8 mouse cellular contexts compared by ENCODE assay signal in genomic region chr2:10372321-10372723, GRCm38 (mm10). TPM values are rescaled to one million over a fixed set of nuclear protein-coding genes. Genes with fewer than 3 reads are reported as not detected.
DNase-seq lines count a peak whose midpoint lies in the region; ATAC-seq lines count a peak whose summit lies in the region.

No protein-coding gene starts in this region.

- H3K36me3 ChIP-seq in intestine, embryonic 16.5 days (ENCODE audit: control insufficient read depth, insufficient read depth, low read length), result no peaks in the 10 kb centered on the region
- H3K36me3 ChIP-seq in limb, embryonic 13.5 days, result no peaks in the 10 kb centered on the region
- no peaks in the 10 kb centered on the region for H3K36me3 ChIP-seq in midbrain, embryonic 13.5 days

- peaks cover 57% of the 10 kb centered on the region for H3K27me3 ChIP-seq in intestine, embryonic 16.5 days (replicated peaks; ENCODE audit: control insufficient read depth, insufficient read depth, low read length)
- peaks cover 76% of the 10 kb centered on the region for H3K27me3 ChIP-seq in limb, embryonic 13.5 days
- peaks cover 78% of the 10 kb centered on the region for H3K27me3 ChIP-seq in midbrain, embryonic 13.5 days

- H3K4me2 ChIP-seq in intestine, embryonic 16.5 days (ENCODE audit: low read depth, low read length), result peak overlapping the region; percentile 98
- peak overlapping the region; percentile 92 for H3K4me2 ChIP-seq in limb, embryonic 13.5 days (replicated peaks)
- peak overlapping the region; percentile 93 for H3K4me2 ChIP-seq in midbrain, embryonic 13.5 days (replicated peaks)

- H3K9ac ChIP-seq in intestine, embryonic 16.5 days (ENCODE audit: low read depth, low read length), result peak overlapping the region; percentile 62
- peak overlapping the region; percentile 64 for H3K9ac ChIP-seq in limb, embryonic 13.5 days
- H3K9ac ChIP-seq in midbrain, embryonic 13.5 days (replicated peaks), result peak overlapping the region; percentile 68

- H3K9me3 ChIP-seq in intestine, embryonic 16.5 days (ENCODE audit: control insufficient read depth, low read length), result no peaks in the 10 kb centered on the region
- no peaks in the 10 kb centered on the region for H3K9me3 ChIP-seq in limb, embryonic 13.5 days
- no peaks in the 10 kb centered on the region for H3K9me3 ChIP-seq in midbrain, embryonic 13.5 days

- H3K4me3 ChIP-seq in intestine, embryonic 16.5 days (ENCODE audit: low read length), result peak overlapping the region; percentile 66
- H3K4me3 ChIP-seq in limb, embryonic 13.5 days, result peak overlapping the region; percentile 61
- H3K4me3 ChIP-seq in midbrain, embryonic 13.5 days (replicated peaks), result peak overlapping the region; percentile 61

- H3K4me1 ChIP-seq in intestine, embryonic 16.5 days (ENCODE audit: control insufficient read depth, insufficient read depth, low read length), result peaks cover 12% of the 10 kb centered on the region
- peaks cover 26% of the 10 kb centered on the region for H3K4me1 ChIP-seq in limb, embryonic 13.5 days
- H3K4me1 ChIP-seq in midbrain, embryonic 13.5 days (replicated peaks), result peaks cover 28% of the 10 kb centered on the region

- WGBS in intestine, embryonic 16.5 days, result under 1% methylated on average over 30 of the region's 31 CpGs
- WGBS in limb, embryonic 13.5 days, result under 1% methylated on average over 31 of the region's 31 CpGs
- WGBS in midbrain, embryonic 13.5 days, result 0% methylated on average over 31 of the region's 31 CpGs

- no peak overlapping the region for H3K27ac ChIP-seq in intestine, embryonic 16.5 days (ENCODE audit: low read length)
- H3K27ac ChIP-seq in limb, embryonic 13.5 days, result no peak overlapping the region
- no peak overlapping the region for H3K27ac ChIP-seq in midbrain, embryonic 13.5 days

- no peak for DNase-seq in cerebellum, adult 11 months
- DNase-seq in embryo, embryonic 11 days, result peak; percentile 89
- peak; percentile 27 to 35 for DNase-seq in gastrocnemius, postnatal 36 days
- peak; percentile 27 to 48 for DNase-seq in spleen, postnatal 10 days (ENCODE audit: low spot score in 2 of 2)

- peak; percentile 41; the same call in 1 of the 2 replicates for ATAC-seq in cerebellum, adult (ENCODE audit: insufficient number of reproducible peaks, low FRiP score, low TSS enrichment)
- ATAC-seq in intestine, embryonic 16.5 days, result peak; percentile 81
- peak; percentile 76 for ATAC-seq in limb, embryonic 13.5 days (ENCODE audit: low FRiP score, low read depth)
- peak; percentile 85 for ATAC-seq in midbrain, embryonic 13.5 days

- intact Hi-C loops in gastrocnemius, postnatal 36 days (cut with DNase I), result loop anchor here (10.0 kb wide), 1 partner anchor 452 kb away; no protein-coding TSS in a partner anchor

RNA-seq across cellular contexts. Expression of gene Sfmbt2, which starts 2.0 kb away (rescaled TPM):
- under 1 TPM; 0.15 TPM for total RNA-seq in gastrocnemius, postnatal 36 days (2021)
- 0.65 and 0.93 TPM in 2 replicates for polyA plus RNA-seq in intestine, embryonic 16.5 days (2015; fragmentation: Nextera tagmentation; extraction: Ambion mirVana)
- polyA plus RNA-seq in limb, embryonic 13.5 days (2015; fragmentation: Nextera tagmentation; extraction: Ambion mirVana), result 3.8 and 4.1 TPM in 2 replicates
- 2.9 TPM in 2 replicates for polyA plus RNA-seq in midbrain, embryonic 13.5 days (2015; fragmentation: Nextera tagmentation; extraction: Ambion mirVana)
